Mouse (Mus musculus) erythroblast, embryonic 14.5 days (primary cell): ENCODE measurements around the gene Kif23. TPM values are rescaled to one million over a fixed set of nuclear protein-coding genes. Genes with fewer than 3 reads are reported as not detected.

Source experiments
- H3K27me3 ChIP-seq: 2 replicates; pipeline ENCODE4 v1.6.1; 2012; ENCODE audit warnings: inconsistent platforms; ENCODE audit not compliant: control insufficient read depth
- H3K36me3 ChIP-seq: 2 replicates; pipeline ENCODE4 v1.6.1; 2012; ENCODE audit warnings: mild to moderate bottlenecking, inconsistent platforms; ENCODE audit not compliant: control insufficient read depth
- H3K4me1 ChIP-seq: 2 replicates; pipeline ENCODE4 v1.6.1; 2012; ENCODE audit warnings: inconsistent platforms; ENCODE audit not compliant: control insufficient read depth
- H3K4me3 ChIP-seq: replicated peaks from 2 replicates; pipeline ENCODE3; 2012; ENCODE audit warnings: moderate library complexity, mild to moderate bottlenecking, inconsistent platforms
- H3K9me3 ChIP-seq: 2 replicates; pipeline ENCODE4 v1.6.1; 2012; ENCODE audit warnings: low read length, inconsistent platforms, mixed read lengths; ENCODE audit not compliant: control insufficient read depth
- GATA1 ChIP-seq: IDR thresholded peaks from 2 replicates; pipeline ENCODE4 v1.6.1; 2012; ENCODE audit warnings: low read length, inconsistent platforms, mixed read lengths
- TAL1 ChIP-seq: IDR thresholded peaks from 3 replicates; pipeline ENCODE4 v1.6.1; 2012; ENCODE audit warnings: low read length, inconsistent platforms, mixed read lengths
- polyA plus RNA-seq: library from polyadenylated mRNA; stranded (reverse); fragments of >175 nt; gene quantifications from 2 replicates; pipeline ENCODE4 v1.2.3, GENCODE M21; 2012

The Kif23 gene
- polyA plus RNA-seq, 1 experiment = 6.1 TPM

- Histone ChIP-seq H3K27me3 (peaks cover 6% of the 10 kb centered on the region), H3K36me3 (no peaks in the 10 kb centered on the region), H3K9me3 (no peaks in the 10 kb centered on the region), H3K4me1 (no peaks in the 10 kb centered on the region), H3K4me3 (no peak overlapping the region)
- no peak for TF ChIP-seq TAL1
- no peak for TF ChIP-seq GATA1
These were observed 64.4 kb downstream of the Kif23 start for GRCm38 (mm10) chr9:61882179-61882578.

DNA sequence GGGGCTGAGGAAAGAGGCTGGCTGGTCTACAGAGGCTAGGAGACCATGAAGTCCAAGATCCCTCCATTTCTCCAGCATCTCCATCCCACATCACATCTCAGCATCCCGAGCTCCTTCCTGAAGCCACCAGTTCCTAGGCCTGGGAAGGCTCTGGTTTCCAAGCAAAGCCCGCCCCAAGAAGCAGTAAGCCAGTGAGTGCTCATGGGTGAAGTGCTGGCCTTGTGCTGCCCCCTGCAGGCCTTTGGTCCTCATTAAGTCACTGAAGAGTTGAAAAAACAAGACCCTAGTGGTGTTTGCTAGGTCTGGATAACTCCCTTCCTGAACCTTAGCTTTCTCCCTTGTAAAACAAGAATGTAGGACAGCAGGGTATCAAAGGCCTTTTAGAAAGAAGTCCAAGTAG lies 67.7 kb downstream of the Kif23 start:
- no peaks in the 10 kb centered on the region for H3K4me1 ChIP-seq
- H3K27me3 ChIP-seq = peaks cover 8% of the 10 kb centered on the region
- H3K4me3 ChIP-seq = no peak overlapping the region
- no peak for TF ChIP-seq TAL1
- TF ChIP-seq GATA1 = no peak
- no peaks in the 10 kb centered on the region for H3K9me3 ChIP-seq
- no peaks in the 10 kb centered on the region for H3K36me3 ChIP-seq

DNA sequence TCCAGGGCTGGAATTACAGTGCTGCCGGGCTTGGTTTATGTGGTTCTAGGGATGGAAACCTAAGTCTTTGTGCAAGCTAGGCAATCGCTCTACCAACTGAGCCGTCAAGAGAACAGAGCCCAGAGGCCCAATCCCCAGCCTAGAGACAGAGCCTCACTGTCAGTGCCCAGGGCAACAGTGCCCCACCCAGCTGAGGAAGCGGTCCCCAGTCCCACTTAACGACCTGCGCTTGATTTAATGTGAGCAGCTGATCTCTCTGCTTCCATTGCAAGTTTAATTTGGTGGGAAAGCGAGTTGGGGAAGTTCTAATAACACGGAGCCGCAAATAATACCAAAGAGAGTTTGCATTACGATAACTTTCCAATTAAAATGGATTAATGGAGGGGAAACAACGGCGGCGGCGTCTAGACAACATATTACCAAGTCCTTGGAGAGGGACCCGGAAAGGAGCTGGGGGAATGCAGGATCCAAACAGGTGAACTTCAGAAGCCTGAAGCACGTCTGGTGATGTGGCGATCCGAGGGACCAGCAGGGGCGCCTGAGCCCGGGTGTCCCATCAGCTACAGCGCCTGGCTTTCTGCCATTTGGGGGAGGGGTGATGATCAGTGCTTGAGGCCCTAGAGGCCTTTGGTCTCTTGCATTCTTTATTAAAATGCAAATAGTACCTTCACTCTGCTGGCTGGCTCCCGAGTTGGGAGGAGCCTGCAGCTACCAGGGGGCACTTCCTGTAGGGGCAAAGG lies 69.0 kb downstream of the Kif23 start:
- Histone ChIP-seq H3K4me1 (no peaks in the 10 kb centered on the region), H3K27me3 (peaks cover 8% of the 10 kb centered on the region), H3K4me3 (no peak overlapping the region), H3K36me3 (no peaks in the 10 kb centered on the region), H3K9me3 (no peaks in the 10 kb centered on the region)
- TF ChIP-seq GATA1 = no peak
- TF ChIP-seq TAL1 = no peak

DNA sequence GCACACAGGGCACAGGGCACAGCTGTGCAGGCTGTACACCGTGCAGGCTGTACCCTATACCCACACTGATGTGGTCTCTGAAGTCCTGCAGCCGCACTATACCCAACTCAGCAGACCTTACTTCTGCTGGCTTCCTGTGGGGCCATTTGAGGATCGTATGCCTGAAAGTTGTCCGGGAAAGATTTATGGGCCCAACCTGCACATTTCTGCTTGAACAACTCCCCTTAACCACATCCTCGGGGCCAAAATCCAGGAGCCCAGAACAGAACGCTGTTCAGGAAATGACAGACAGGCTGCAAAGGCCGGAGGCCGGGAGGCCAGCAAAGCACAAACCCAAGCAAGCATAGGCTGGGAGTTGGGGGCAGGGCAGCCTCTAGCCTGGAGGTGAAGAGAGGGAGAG lies 73.2 kb downstream of the Kif23 start:
- TF ChIP-seq TAL1 (no peak), GATA1 (no peak)
- no peak overlapping the region for H3K4me3 ChIP-seq
- no peaks in the 10 kb centered on the region for H3K36me3 ChIP-seq
- no peaks in the 10 kb centered on the region for H3K4me1 ChIP-seq
- H3K27me3 ChIP-seq = peaks cover 8% of the 10 kb centered on the region
- peaks cover 3% of the 10 kb centered on the region; the same call in 1 of the 2 replicates for H3K9me3 ChIP-seq

GRCm38 (mm10) chr9:61872246-61872941 lies 74.2 kb downstream of the Kif23 start:
- TF ChIP-seq GATA1 (no peak), TAL1 (no peak)
- H3K4me1 ChIP-seq = no peaks in the 10 kb centered on the region
- H3K36me3 ChIP-seq = no peaks in the 10 kb centered on the region
- peaks cover 3% of the 10 kb centered on the region; the same call in 1 of the 2 replicates for H3K9me3 ChIP-seq
- H3K27me3 ChIP-seq = 0 out of 2 replicates have a peak, but pooled peaks cover 3% of the 10 kb centered on the region
- no peak overlapping the region for H3K4me3 ChIP-seq

- no peaks in the 10 kb centered on the region for H3K4me1 ChIP-seq
- 0 out of 2 replicates have a peak, but pooled peaks cover 3% of the 10 kb centered on the region for H3K27me3 ChIP-seq
- H3K36me3 ChIP-seq = no peaks in the 10 kb centered on the region
- H3K4me3 ChIP-seq = no peak overlapping the region
- TF ChIP-seq TAL1 (no peak), GATA1 (no peak)
- H3K9me3 ChIP-seq = peaks cover 3% of the 10 kb centered on the region; the same call in 1 of the 2 replicates
These were observed 74.7 kb downstream of the Kif23 start for GRCm38 (mm10) chr9:61871839-61872238.

DNA sequence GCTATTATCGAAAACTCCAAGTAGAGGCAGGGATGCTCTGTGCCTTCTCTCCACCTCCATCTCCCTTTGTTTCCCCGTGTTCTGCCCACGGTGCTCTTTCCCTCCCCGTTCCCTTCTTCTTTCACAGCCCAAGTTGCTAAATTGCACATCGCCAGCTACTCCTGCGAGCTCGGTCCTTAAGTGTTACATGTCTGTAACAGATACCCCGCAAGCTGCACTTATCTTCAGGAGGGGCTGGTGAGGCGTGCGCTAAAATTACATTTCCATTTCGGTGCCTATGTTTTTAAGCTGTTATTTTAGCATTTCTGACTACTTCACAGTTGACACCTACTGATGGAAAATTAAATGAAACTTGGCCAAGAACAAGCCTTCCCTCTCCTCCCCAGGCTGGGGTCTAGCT lies 78.9 kb downstream of the Kif23 start:
- TF ChIP-seq GATA1 (no peak), TAL1 (no peak)

More for the DNA sequence above, 78.9 kb downstream of the Kif23 start:
- Histone ChIP-seq H3K9me3 (peaks cover 3% of the 10 kb centered on the region; the same call in 1 of the 2 replicates), H3K27me3 (no peaks in the 10 kb centered on the region), H3K4me1 (no peaks in the 10 kb centered on the region), H3K36me3 (no peaks in the 10 kb centered on the region), H3K4me3 (no peak overlapping the region)

Other genes starting within 250 kb of the Kif23 start
- 3,562 and 4,475 TPM in 2 replicates for gene Rplp1, start 32.2 kb downstream of the Kif23 start, polyA plus RNA-seq
- gene Paqr5, start 80.1 kb upstream of the Kif23 start, polyA plus RNA-seq = 0.02 TPM in 1 of 2 replicates, not detected in the other
- 0.01 TPM in 1 of 2 replicates, not detected in the other for gene Glce, start 175.9 kb upstream of the Kif23 start, polyA plus RNA-seq